ENCODE assay signal across 9 mouse cellular contexts in genomic region chr15:78244695-78245492, GRCm38 (mm10). TPM values are rescaled to one million over a fixed set of nuclear protein-coding genes. Genes with fewer than 3 reads are reported as not detected.
DNase-seq lines count a peak whose midpoint lies in the region; TF ChIP-seq lines count a peak whose summit lies in the region.
"Had no signal": no experiment of that assay in that cellular context is flagged by ENCODE, and none has a peak within 500 bp of the region (broad histone marks: within the 10 kb centered on the region; RNA-seq: fewer than 3 reads in every experiment).

Gene Ncf4 (plus strand): TSS chr15:78244801.

- DNase-seq in thymus, adult 2 months: peak; percentile 11
- no peak for DNase-seq in thymus, postnatal 10 days (ENCODE audit: low spot score in 2 of 2)
- DNase-seq in heart, postnatal 25 days (ENCODE audit: low spot score): peak; percentile 20
- no peak for DNase-seq in adipocyte (ENCODE audit: low spot score)
- no peak for DNase-seq in urinary bladder, postnatal 10 days (ENCODE audit: low spot score)
- DNase-seq in testis, postnatal 10 days (ENCODE audit: low spot score): no peak
- no peak for DNase-seq in embryo, embryonic 10.5 days (ENCODE audit: low spot score)

- no peak for TF ChIP-seq POLR2A in thymus, adult 2 months (IDR thresholded peaks at IDR 0.05; ENCODE audit: control insufficient read depth, extremely low read depth, insufficient read depth, low read length, poor library complexity)

- peaks cover 24% of the 10 kb centered on the region for H3K4me1 ChIP-seq in thymus, adult 2 months (replicated peaks; ENCODE audit: control insufficient read depth, insufficient read depth, low read length)

- no peak within 1 kb of the TSS for H3K27ac ChIP-seq in thymus, adult 2 months (ENCODE audit: control insufficient read depth, insufficient read depth, low read length)
- peak within 1 kb of the TSS; percentile 96 for H3K27ac ChIP-seq in macrophage

- H3K27me3 ChIP-seq in thymus, adult 2 months (ENCODE audit: control insufficient read depth, insufficient read depth, low read length): no peaks in the 10 kb centered on the region

- peak within 1 kb of the TSS; percentile 9; the same call in 1 of the 2 replicates for H3K4me3 ChIP-seq in thymus, adult 2 months (ENCODE audit: control insufficient read depth, insufficient read depth, low read length)
- H3K4me3 ChIP-seq in macrophage (ENCODE audit: inconsistent target): peak within 1 kb of the TSS; percentile 55
- H3K4me3 ChIP-seq: myocyte had no signal

- WGBS in thymus, adult 2 months: 23% methylated on average over 7 of the region's 7 CpGs
- 4% methylated on average over 7 of the region's 7 CpGs for WGBS in macrophage (ENCODE audit: missing documents)

- no peaks in the 10 kb centered on the region for H3K36me3 ChIP-seq in thymus, adult 2 months (ENCODE audit: control insufficient read depth, insufficient read depth, low read length)
- peaks cover 4% of the 10 kb centered on the region for H3K36me3 ChIP-seq in macrophage (ENCODE audit: inconsistent target)

- intact Hi-C loops in heart, postnatal 25 days (cut with DNase I): no loop called here

- peaks cover 50% of the 10 kb centered on the region for H3K79me2 ChIP-seq in macrophage (ENCODE audit: inconsistent target)

- no peak for TF ChIP-seq CTCF in thymus, adult 2 months (IDR thresholded peaks at IDR 0.05; ENCODE audit: borderline replicate concordance, control insufficient read depth, extremely low read depth, insufficient read depth, low read length, poor library complexity)

RNA-seq across cellular contexts. Expression of gene Ncf4, which starts in this region (rescaled TPM):
- 17.6 and 27.9 TPM in 2 replicates for polyA plus RNA-seq in thymus, adult 2 months (2012; rRNA removed)
- 1 to 10 TPM; 2.2 to 2.7 TPM for total RNA-seq in heart, postnatal 25 days (2021)
- 100 to 1,000 TPM; 207 to 676 (median 348) TPM for total RNA-seq in macrophage (2018; cell fraction: chromatin; rRNA removed)
- total RNA-seq in macrophage (2018; cell fraction: cytosol; rRNA removed): 100 to 1,000 TPM in 22 of 26 experiments, 10 to 100 TPM in 4; 86.5 to 237 (median 140) TPM
- 100 to 1,000 TPM; 191 to 475 (median 284) TPM for total RNA-seq in macrophage (2018; cell fraction: nucleus; rRNA removed)
- polyA plus RNA-seq in macrophage (2018): 91.7 to 151 TPM (median 136 TPM) in 3 replicates

Comparison
In these comparisons a context has a peak if more than half of its experiments do, and no peak if none do; other contexts are left out.
1. DNase-seq: peak in thymus, adult 2 months (single experiment) and heart, postnatal 25 days (single experiment); none in thymus, postnatal 10 days (0 of 2), adipocyte (single experiment), urinary bladder, postnatal 10 days (single experiment), testis, postnatal 10 days (single experiment) and embryo, embryonic 10.5 days (single experiment).